Mouse (Mus musculus) A20 (cell line): Measurements from ENCODE around the gene Dpp8.
"Not testable (repeated sequence)": the region's sequence is repeated elsewhere in the genome, so short reads cannot be mapped to it uniquely, and the experiment has no call there.

Experiments
- DNase-seq: peaks from one replicate; pipeline ENCODE4 v3.0.0-alpha.2; 2011; ENCODE audit warnings: low read depth, low spot score

The Dpp8 gene

DNA sequence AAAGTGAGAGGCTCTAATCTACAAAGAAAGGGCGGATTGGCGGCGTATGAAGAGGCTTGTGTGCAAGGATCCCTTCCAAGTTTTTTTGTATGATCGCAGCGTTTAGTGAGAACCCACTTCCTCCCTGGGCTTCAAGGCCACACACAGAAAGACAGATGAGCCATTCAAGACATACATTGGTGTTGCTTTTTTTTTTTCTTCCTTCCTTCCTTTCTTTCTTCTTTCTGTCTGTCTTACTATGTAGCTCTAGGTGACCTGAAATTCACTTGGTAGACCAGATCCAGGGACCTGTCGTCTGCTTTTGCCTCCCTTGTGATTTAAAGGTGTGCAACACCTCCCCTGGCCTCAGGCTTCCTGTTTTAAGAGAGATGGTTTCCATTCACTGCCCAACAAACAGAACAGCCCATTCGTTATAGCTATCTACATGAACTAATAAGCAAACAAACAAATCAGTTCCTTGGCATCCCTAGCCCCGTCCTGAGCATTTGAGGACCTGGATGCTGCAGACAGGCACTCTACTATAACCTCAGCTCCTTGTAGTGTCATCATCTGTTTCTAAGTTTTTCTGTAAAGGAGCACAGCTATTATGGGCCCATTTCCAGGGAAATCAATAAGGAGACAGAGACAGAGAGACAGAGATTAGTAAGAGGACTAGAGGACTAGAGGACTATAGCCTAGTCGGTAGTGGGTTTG is 10.2 kb upstream of the Dpp8 start:
- DNase-seq = no peak

DNA sequence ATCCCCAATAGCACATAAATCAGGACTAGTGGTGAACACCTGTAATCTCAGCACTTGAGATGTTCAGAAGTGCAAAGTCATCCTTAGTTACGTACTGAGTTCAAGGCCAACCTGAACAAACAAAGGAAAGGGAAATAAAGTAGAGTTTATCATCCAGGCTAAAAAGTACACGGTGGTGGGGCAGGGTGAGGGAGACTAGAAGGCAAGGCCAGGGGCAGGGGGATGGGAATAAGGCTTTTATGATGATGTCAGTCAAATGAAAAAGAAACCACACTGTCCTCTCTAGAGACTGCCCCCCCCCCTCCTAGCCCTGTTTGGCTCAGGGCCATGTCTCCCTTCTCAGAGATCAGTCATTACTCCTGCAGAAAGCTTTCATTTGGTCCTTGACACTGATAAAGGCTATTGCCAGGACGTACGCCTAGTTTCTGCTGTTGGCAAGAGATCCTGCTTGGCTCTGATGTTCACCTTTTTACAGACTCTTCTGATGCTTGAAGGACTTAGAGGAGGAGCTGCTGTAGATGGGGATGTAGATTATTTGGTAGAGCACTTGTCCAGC is 9.6 kb upstream of the Dpp8 start:
- DNase-seq = no peak

DNA sequence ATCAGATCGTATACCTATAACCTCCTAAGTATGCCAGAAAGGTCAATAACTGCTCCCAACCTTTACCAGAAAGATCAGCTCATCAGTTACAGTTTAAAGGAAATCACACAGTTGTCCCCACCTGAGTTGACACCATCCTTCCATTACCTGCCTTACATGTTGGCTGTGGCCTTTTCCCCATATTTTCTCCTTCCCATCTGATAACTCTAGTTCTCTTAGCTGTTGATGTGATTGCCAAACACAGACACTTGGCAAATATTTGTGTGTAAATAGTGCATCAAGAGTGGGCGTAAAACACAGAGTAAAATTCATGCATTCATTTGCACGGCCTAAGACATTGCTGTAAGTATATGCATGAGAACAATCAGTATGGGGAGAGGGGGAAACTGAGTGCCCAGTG is 8.8 kb upstream of the Dpp8 start:
- no peak for DNase-seq

DNA sequence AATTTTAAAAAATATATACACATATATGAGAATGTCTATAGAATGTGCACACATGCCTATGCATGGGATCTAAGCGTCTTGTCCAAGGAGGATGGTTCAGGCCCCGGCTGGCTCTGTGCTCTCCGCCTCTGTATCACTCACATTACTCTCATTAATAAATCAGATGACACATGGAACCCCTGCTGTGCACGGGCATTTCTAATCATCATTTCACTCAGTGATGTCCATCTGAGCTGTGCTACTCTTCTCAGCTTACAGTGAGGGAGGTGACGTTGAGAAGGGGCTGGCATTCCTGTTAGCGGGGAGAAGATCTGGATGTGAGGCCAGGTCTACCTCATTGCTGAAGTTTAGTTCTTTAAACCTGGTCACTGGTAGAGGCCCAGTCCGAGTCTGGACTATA is 5.0 kb upstream of the Dpp8 start:
- DNase-seq = no peak

DNA sequence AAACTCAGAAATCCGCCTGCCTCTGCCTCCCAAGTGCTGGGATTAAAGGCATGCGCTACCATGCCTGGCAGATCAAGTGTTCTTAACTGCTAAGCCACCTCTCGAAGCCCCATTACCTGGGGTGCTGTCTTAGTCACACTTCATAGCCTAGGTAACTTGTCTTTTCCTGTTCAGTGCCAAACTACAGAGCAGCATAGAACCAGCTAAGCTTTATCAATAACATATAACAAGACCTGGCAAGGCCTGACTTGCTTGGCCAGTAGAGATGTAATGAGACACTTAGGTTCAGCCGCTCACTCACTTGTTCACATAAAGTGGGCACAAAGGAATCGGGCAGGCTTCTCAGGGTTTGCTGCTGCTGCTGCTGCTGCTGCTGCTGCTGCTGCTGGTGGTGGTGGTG is 3.9 kb upstream of the Dpp8 start:
- DNase-seq = no peak

DNA sequence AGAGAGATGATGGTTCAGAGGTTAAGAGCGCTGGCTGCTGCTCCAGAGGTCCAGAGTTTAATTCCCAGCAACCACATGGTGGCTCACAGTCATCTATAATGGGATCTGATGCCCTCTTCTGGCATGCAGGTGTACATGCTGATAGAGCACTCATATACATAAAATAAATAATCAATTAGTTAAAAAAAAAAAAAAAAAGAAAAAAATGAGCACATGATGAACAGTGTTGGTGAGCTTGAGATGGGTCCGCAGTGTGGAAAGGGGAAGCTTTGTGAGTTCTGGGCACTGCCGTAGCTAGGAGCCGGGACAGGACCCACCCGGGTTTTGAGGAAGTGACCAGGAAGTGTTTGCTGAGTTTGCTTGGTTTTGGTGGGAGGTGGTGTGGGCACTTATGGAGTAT is 859 bp upstream of the Dpp8 start:
- DNase-seq = peak; percentile 69

DNA sequence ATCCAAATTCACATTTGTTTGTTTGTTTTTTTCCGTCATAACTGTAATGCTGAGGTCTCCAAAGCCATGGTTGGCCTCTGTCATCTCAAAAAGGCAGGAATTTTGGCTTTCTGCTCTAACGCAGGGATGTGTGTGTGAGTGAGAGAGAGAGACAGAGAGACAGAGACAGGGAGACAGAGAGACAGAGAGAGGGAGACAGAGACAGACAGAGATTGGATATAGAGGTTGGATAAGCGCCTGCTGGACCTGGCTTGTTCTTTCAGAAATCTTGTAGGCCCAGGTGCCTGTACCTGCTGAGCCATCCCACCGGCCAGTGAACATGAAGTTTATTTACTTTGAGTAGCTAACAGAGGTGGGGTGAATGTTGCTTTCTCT is 333 bp upstream of the Dpp8 start:
- no peak for DNase-seq

DNA sequence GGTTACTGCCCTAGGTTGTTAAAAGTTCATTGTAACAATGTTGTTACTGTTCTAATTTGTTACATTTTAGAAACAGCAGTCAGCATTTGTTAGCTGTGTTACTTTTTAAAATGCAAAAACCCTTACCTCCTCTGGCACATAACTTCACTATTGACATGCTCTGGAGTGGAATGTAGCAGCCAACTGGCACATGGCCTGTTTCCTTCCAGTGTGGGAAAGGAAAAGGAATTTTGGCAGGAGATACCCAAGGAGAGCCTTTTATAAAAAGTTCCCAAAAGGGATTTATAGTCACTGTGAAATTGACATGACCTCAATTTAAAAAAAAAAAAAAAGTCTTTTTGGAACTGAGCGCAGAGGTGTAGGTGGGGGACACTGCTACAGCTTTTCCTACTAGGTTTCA is 4.2 kb downstream of the Dpp8 start:
- no peak for DNase-seq

DNA sequence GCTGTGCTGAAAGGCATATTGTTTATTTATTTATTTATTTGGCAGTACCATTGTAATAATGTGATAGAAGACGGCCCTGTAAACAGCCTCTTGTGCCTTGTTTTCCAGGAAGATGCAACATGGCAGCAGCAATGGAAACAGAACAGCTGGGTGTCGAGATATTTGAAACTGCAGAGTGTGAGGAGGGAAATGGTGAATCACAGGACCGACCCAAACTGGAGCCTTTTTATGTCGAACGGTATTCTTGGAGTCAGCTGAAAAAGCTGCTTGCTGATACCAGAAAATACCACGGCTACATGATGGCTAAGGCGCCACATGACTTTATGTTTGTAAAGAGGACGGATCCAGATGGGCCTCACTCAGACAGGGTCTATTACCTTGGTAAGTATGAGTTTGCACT is 4.6 kb downstream of the Dpp8 start:
- DNase-seq = no peak

DNA sequence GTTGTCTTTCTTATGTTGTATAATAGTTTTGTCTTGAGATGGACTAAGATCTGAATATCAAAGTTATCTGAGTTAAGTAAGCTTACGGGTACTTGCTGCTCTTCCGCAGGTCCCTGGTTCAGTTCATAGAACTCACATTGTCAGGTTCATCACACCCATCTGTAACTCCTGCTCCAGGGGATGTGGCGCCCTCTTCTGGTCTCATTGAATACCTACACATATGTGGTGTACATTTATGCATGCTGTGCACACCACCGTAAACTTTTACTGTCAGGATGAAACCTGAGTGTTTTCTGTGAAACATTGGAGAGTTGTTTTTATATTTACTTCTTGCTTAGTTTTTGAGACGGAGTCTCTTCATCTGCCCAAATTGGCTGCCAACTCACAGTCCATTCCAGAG is 9.2 kb downstream of the Dpp8 start:
- peak; percentile 45 for DNase-seq

DNA sequence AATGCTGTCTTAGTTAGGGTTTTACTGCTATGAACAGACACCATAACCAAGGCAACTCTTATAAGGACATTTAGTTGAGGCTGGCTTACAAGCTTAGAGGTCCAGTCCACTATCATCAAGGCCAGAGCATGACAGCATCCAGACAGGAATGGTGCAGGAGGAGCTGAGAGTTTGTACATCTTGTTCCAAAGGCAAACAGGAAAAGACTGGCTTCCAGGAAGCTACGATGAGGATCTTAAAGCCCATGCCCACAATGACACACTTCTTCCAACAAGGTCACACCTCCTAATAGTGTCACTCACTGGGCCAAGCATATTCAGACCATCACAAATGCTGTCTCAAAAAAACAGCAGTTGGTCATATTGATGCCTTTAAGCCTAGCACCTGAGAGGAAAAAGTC is 14.8 kb downstream of the Dpp8 start:
- DNase-seq = no peak

DNA sequence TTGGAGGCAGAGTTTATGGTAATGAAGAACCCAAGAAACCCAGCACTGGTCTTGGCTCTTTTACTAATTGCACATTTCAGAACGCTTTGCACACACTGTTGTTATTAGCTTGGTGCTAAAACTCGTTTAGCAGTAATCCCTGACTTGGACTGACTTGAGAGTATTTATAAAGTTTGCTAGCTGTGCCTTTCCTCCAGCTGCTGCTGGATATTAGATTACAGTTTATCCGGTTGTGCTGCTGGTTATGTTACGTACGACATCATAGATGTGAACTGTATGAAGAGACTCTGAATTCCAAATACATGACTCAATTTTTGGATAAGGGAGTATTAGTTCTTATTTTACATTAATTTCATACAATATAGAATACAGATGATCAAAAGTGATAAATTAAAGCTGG is 17.2 kb downstream of the Dpp8 start:
- DNase-seq = no peak

DNA sequence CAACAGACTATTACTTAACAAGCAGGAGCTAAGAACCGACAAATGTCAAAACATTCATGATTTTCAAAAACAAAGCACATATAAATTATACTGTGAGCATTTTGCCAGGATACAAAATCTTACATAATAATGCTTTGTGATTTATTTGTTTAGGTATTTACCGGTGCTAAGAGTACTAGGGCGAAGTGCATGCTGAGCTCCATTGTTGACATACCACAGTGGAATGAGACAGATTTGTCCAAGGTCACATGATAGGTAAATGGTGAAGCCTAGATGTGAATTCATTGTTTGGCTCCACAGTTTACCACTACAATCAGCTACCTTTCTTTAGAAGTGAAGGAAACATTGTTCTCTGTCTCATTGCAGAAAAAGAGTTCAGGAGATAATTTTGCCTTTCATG is 18.8 kb downstream of the Dpp8 start:
- no peak for DNase-seq

DNA sequence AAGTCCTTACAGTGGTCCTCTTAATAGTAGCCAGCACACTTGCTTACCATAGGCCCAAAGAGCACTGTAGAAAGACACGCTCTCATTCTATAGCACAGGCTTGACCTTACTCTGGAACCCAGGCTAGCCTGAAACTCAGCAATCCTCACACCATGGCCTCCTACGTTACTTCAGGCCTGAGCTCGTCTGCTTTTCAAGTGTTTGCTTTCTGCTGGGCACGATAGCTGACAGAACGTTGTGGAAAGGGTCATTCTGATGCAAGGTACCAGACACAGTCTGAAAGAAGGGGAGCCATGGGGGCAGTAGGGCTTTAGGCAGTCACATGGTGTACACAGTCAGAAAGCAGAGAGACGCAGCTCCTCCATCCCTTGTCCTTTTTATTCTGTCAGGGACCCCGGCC is 32.0 kb downstream of the Dpp8 start:
- no peak for DNase-seq

DNA sequence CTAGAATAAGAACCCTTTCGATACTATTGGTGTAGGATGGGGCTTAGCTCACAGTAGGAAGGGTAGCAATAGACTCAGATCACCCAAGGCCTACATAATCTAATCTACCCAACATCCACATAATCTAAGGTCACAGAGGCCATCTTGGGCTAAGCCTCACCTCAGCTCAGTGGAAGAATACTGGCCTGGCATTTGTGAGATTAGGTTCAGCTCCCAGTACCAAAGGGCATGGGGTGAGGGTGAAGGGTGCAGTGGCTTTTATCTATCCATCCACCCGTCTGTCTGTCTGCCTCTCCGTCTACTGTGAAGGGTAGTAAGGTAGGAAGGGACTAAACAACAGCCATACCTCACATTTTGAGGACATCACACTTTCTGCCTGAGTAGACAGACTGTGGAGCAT is 38.4 kb downstream of the Dpp8 start:
- no peak for DNase-seq

DNA sequence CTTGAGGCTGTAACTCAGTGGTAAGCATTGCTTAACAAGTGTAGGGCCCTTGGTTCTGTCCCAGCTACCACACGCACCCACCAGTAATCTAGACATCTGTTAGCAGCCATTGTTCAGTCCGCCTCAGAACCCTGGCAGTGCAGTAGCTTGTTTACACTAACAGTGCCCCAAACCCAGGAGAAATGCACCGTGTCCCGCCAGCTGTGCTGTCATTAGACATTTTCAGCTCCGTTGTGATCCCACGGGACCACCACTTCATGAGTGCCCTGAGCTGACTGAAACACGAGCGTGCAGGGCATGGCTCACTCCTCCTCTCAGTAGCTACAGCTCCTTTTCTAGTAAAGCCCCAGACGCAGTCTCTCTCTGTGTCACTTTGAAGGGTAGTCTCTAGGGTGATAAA is 41.3 kb downstream of the Dpp8 start:
- peak; percentile 41 for DNase-seq

DNA sequence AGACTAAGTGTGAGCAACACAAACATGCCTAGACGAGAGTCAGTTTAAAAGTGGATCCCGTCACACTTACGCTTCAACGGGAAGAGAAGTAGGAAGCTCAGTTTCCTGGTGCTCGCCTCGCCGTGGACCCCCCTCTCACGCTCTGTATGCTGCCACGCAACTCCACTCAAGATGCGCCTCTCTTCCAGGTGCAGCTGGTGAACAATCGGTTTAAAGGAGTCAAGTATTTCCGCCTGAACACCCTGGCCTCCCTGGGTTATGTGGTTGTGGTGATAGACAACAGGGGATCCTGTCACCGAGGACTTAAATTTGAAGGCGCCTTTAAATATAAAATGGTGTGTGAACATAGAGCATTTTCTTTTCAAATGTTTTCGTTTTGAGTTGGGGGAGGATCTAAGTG is 42.0 kb downstream of the Dpp8 start:
- peak; percentile 57 for DNase-seq

DNA sequence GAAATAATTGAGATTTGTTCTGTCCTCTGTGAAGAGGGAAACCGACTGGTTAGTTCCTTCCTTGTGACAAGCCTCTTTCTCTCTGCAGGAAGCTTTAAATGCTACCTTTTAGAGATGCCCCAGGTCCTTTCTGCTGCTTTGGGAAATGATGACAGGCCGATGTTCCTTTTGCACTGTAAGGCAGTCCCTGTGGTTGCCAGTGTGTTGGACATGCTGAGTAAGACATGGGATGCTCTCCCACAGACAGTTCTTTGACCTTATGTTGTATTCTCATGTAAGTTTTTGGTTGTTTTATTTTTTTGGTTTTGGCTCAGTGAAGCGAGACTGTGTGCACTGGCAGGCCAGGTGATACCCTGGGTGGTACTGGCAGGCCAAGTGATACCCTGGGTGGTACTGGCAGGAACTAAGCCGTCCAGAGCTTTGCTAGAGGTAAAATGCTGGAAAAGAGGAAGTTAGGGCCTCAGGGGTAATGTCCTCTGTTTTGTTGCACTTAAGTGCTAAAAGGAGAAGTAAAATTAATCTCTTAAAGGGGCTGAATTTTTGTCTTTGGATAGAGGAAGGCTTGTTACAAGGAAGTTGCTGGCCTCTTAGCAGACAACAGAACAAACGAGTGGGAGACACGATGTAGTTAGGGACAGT is 42.8 kb downstream of the Dpp8 start:
- DNase-seq = peak; percentile 86

DNA sequence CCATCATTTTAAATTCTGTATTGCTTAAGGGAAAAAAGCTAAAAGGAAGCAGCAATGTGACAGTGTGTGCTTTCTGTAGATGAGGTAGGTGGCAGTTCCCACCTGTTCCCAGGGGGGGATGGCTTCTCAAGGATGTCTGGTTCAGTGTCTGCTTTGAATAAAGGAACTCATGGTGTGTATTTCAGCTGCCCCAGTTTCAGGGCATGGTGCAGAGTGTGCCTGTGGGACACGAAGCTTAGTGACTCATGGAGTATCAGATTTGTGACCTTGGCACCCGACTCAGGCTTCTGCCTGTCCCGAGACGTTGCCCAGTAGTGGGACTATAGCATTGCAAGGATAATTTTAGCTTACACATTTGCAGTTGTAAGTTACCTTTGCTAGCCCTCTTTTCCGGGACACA is 45.3 kb downstream of the Dpp8 start:
- DNase-seq = no peak

DNA sequence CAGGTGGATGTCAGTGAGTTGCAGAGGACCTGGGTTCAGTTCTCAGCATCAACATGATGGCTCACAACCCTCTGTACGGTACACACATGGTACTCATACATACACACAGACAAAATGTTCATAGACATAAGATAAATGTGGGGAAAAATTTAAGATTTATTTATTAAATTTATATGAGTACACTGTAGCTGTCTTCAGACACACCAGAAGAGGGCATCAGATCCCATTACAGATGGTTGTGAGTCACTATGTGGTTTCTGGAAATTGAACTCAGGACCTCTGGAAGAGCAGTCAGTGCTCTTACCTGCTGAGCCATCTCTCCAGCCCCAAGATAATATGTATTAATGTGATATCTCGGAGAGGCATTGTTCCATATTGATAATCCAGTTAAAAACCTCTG is 47.9 kb downstream of the Dpp8 start:
- not testable (repeated sequence) for DNase-seq

DNA sequence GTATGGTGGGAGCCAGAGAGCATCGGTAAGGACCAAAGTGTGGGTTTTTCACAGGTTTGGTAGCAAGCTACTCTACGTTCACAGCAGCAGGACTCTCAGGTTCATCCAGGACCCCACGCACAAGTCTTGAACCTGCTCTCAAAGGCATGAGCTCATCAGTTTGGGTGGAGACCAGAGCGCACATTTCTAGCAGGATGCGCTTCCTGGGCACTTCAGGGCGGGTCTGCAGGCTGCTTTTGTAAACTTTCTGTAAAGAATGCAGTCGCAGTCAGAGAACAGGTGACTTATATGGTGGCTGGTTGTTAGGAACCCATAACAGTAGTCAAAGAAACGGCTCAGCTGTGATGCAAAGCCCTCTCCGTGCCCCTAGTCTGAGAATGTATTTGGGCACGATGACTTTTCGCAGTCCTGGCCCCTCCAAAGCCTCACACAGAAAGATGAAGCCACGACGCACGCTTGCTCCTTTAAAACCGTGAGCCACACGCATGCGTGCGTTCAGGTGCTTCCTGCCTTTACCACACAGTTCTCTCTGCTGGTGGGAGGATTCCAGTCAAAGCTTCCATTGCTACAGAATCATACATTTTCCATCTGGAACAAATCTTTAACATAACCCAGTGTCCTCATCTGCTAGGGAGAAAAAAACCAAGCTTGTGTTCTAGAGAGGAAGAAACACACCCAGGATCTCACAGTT is 51.0 kb downstream of the Dpp8 start:
- DNase-seq = no peak

DNA sequence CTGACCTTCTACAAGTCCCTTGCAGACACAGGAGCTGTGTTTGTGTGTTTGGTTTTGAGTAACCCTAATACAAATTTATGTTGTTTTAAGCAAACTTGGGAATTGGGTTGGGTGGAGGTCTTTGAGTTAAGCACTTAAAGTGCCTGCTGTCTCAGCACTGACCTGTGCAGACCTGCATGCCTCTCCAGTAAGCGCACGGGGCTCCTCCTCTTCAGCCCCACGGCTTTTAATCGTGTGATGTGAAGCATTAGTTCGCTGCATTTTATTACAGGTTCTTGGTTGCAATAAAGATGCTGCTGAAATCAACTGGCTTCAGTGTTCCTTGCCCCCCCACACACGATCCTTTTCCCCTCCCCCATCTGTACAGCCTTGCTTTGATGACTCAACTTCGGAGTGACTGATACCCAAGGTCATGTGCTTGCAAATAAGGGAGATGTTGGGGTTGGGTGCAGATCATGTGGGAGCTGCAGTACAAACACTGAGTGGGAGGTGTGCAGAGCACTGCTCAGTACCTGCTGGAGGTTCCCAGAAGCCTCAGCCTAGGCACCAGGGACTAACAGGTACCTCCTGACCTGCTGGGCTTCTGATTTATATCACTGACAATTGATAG is 52.1 kb downstream of the Dpp8 start:
- no peak for DNase-seq

DNA sequence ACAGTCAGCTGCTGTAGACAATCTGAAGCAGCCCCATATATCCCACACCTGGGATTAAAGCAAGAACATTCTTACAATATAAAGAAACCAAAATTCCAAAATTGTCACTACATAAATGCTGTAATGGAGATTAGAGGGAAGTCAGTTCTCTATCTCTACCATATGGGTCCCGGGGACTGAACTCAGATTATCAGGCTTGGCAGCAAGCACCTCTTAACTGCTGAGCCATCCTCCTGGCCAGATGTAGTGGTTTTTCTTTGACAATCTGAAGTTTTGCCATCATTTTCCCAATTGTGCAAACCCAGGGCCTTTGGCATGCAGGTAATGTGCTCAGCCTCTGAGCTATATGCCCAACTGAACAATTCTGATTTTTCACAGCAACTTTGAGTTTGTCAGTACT is 53.1 kb downstream of the Dpp8 start:
- DNase-seq = no peak
